Mouse (Mus musculus) spleen, adult 2 months (tissue): ENCODE data around the gene Mymx.

ENCODE experiments used
- CTCF ChIP-seq: fragments of 200-500 bp; IDR thresholded peaks from 2 replicates; pipeline ENCODE4 v1.5.1; 2011; ENCODE audit warnings: mild to moderate bottlenecking, inconsistent platforms; ENCODE audit not compliant: insufficient read depth, insufficient read length, insufficient replicate concordance; ENCODE audit errors: extremely low read depth
- POLR2A ChIP-seq: fragments of 200-500 bp; IDR thresholded peaks from 2 replicates; pipeline ENCODE4 v1.6.1; 2011; ENCODE audit warnings: low read depth, low read length, inconsistent platforms

GRCm38 (mm10) chr17:45568990-45569389 is 32.9 kb downstream of the Mymx start:
- TF ChIP-seq CTCF (no peak), POLR2A (no peak)
